Mouse (Mus musculus) regulatory T cell (primary cell): ENCODE results near the gene Pnp2.

ENCODE experiments used
- in situ Hi-C: fragments of 300-600 bp; cut with MboI, MseI; formaldehyde crosslinking; loops from one replicate; pipeline ENCODE4 v1.15.1; 2025; ENCODE audit warnings: high pct_unique_total_duplicates

The Pnp2 gene

GRCm38 (mm10) chr14:51007914-51008713, 52.3 kb downstream of the Pnp2 start:
- in situ Hi-C loops: loop anchor here (10.0 kb wide), 1 partner anchor 1267 kb away; the partner anchor contains the start of genes Rab2b and Tox4

GRCm38 (mm10) chr14:51008781-51009180, 53.0 kb downstream of the Pnp2 start:
- in situ Hi-C loops: loop anchor here (10.0 kb wide), 1 partner anchor 1266 kb away; the partner anchor contains the start of genes Rab2b and Tox4

GRCm38 (mm10) chr14:51009572-51009971, 53.8 kb downstream of the Pnp2 start:
- in situ Hi-C loops: loop anchor here (10.0 kb wide), 1 partner anchor 1265 kb away; the partner anchor contains the start of genes Rab2b and Tox4
